In the genomic region with DNA sequence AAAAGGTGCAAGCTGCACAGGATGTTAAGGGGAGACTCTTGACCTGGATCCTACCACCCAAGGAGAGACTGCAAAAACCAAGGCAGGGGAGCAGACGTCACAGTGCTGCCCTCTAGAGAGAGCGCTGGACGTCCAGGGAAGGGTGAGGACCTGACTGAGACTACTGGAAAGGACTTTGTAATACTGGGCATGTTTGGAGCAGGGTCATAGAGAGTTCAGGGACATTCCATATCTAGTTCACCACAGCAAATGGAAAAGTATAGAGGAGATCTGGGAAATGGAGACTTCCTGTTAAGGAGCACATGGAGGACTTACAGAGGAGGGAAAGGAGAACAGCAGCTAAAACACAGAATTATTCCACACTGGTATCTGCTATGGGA, we compare ENCODE assay signal across 11 mouse cellular contexts. TPM values are rescaled to one million over a fixed set of nuclear protein-coding genes. Genes with fewer than 3 reads are reported as not detected.
A peak's percentile ranks its signal among the peaks of the same experiment; 100 is the strongest.
DNase-seq lines count a peak whose midpoint lies in the region; ATAC-seq and TF ChIP-seq lines count a peak whose summit lies in the region.
"Had no signal": no experiment of that assay in that cellular context is flagged by ENCODE, and none has a peak within 500 bp of the region (broad histone marks: within the 10 kb centered on the region; RNA-seq: fewer than 3 reads in every experiment).

No protein-coding gene starts in this region.

- no peak for DNase-seq in heart, postnatal 4 days
- DNase-seq in lung, postnatal 0 days (ENCODE audit: low spot score): no peak
- no peak for DNase-seq in lung, postnatal 14 days
- DNase-seq in right cerebral cortex, postnatal 4 days: no peak
- DNase-seq in gastrocnemius, postnatal 4 days (ENCODE audit: low spot score in 2 of 2): no peak
- DNase-seq in gastrocnemius, adult 8-10 months (ENCODE audit: low spot score in 2 of 2): no peak
- DNase-seq: right cerebral cortex, postnatal 14 days had no signal

- no peak for ATAC-seq in heart, embryonic 14.5 days (ENCODE audit: insufficient number of reproducible peaks, insufficient read depth, low FRiP score, low read depth)
- 0 out of 2 replicates have a peak, but pooled peaks have one; percentile 25 for ATAC-seq in lung, postnatal 0 days
- ATAC-seq in intestine, postnatal 0 days: no peak

- H3K27me3 ChIP-seq in heart, embryonic 14.5 days (ENCODE audit: control insufficient read depth, insufficient read depth, low read length): no peaks in the 10 kb centered on the region
- H3K27me3 ChIP-seq in lung, postnatal 0 days (replicated peaks; ENCODE audit: insufficient read depth, low read length): no peaks in the 10 kb centered on the region
- no peaks in the 10 kb centered on the region for H3K27me3 ChIP-seq in intestine, postnatal 0 days (replicated peaks; ENCODE audit: control insufficient read depth, insufficient read depth, low read length)
- H3K27me3 ChIP-seq: hindbrain, embryonic 15.5 days had no signal

- peaks cover 53% of the 10 kb centered on the region for H3K36me3 ChIP-seq in heart, embryonic 14.5 days (ENCODE audit: control insufficient read depth, insufficient read depth, low read length)
- no peaks in the 10 kb centered on the region for H3K36me3 ChIP-seq in lung, postnatal 0 days (ENCODE audit: insufficient read depth, low read length)
- H3K36me3 ChIP-seq in intestine, postnatal 0 days (ENCODE audit: control insufficient read depth, insufficient read depth): 0 out of 2 replicates have a peak, but pooled peaks cover 4% of the 10 kb centered on the region
- H3K36me3 ChIP-seq: hindbrain, embryonic 15.5 days had no signal

- H3K4me3 ChIP-seq in heart, embryonic 14.5 days (ENCODE audit: control insufficient read depth in 1 of 2, insufficient read depth in 1 of 2, low read depth in 1 of 2, low read length in 2 of 2): no peak overlapping the region
- H3K4me3 ChIP-seq in lung, postnatal 0 days (ENCODE audit: low read depth, low read length): no peak overlapping the region
- H3K4me3 ChIP-seq in intestine, postnatal 0 days (ENCODE audit: low read depth, low read length): no peak overlapping the region
- H3K4me3 ChIP-seq: hindbrain, embryonic 15.5 days had no signal

- 23% methylated on average over 3 of the region's 3 CpGs for WGBS in heart, embryonic 14.5 days
- 33% methylated on average over 3 of the region's 3 CpGs for WGBS in lung, postnatal 0 days
- 42% methylated on average over 3 of the region's 3 CpGs for WGBS in intestine, postnatal 0 days

- no peaks in the 10 kb centered on the region for H3K9me3 ChIP-seq in heart, embryonic 14.5 days (ENCODE audit: control insufficient read depth, low read length)
- H3K9me3 ChIP-seq in lung, postnatal 0 days (ENCODE audit: low read length): no peaks in the 10 kb centered on the region
- no peaks in the 10 kb centered on the region for H3K9me3 ChIP-seq in intestine, postnatal 0 days (ENCODE audit: control insufficient read depth)
- H3K9me3 ChIP-seq: hindbrain, embryonic 15.5 days had no signal

- peak overlapping the region; percentile 60 to 78 for H3K27ac ChIP-seq in heart, embryonic 14.5 days (replicated peaks in 1 of 2; ENCODE audit: control insufficient read depth in 1 of 2, insufficient read depth in 1 of 2, low read depth in 2 of 2, low read length in 2 of 2)
- H3K27ac ChIP-seq in lung, postnatal 0 days (ENCODE audit: low read length): no peak overlapping the region
- no peak overlapping the region for H3K27ac ChIP-seq in intestine, postnatal 0 days (ENCODE audit: low read depth, low read length)
- H3K27ac ChIP-seq: hindbrain, embryonic 15.5 days had no signal

- TF ChIP-seq CTCF in lung, postnatal 0 days (IDR thresholded peaks at IDR 0.05): peak; percentile 31
- peak; percentile 29; the same call in 1 of the 2 replicates for TF ChIP-seq CTCF in intestine, postnatal 0 days (IDR thresholded peaks at IDR 0.05; ENCODE audit: low read depth)

- TF ChIP-seq EP300 in lung, postnatal 0 days (IDR thresholded peaks at IDR 0.05): no peak

- no peak overlapping the region for H3K9ac ChIP-seq in heart, embryonic 14.5 days (ENCODE audit: low read length)
- H3K9ac ChIP-seq in lung, postnatal 0 days (replicated peaks; ENCODE audit: low read depth): no peak overlapping the region
- no peak overlapping the region for H3K9ac ChIP-seq in intestine, postnatal 0 days (ENCODE audit: low read depth, low read length)
- H3K9ac ChIP-seq: hindbrain, embryonic 15.5 days had no signal

- no peak overlapping the region for H3K4me2 ChIP-seq in heart, embryonic 14.5 days (ENCODE audit: low read length)
- no peak overlapping the region for H3K4me2 ChIP-seq in lung, postnatal 0 days (replicated peaks; ENCODE audit: low read depth, low read length)
- no peak overlapping the region for H3K4me2 ChIP-seq in intestine, postnatal 0 days (replicated peaks; ENCODE audit: low read depth)
- H3K4me2 ChIP-seq: hindbrain, embryonic 15.5 days had no signal

- H3K4me1 ChIP-seq in heart, embryonic 14.5 days (ENCODE audit: control insufficient read depth in 2 of 2, insufficient read depth in 2 of 2, low read length in 2 of 2): peaks cover 65 to 96% of the 10 kb centered on the region in 2 experiments
- H3K4me1 ChIP-seq in lung, postnatal 0 days (ENCODE audit: insufficient read depth, low read depth, low read length): peaks cover 8% of the 10 kb centered on the region
- H3K4me1 ChIP-seq in intestine, postnatal 0 days (replicated peaks; ENCODE audit: control insufficient read depth, insufficient read depth, low read length): no peaks in the 10 kb centered on the region
- H3K4me1 ChIP-seq: hindbrain, embryonic 15.5 days had no signal

RNA-seq across cellular contexts. Expression of a gene that starts 29.9 kb away (rescaled TPM):
- polyA plus RNA-seq in heart, embryonic 14.5 days (2014; fragmentation: Nextera tagmentation; extraction: Ambion mirVana): 81.2 and 86.3 TPM in 2 replicates
- total RNA-seq in heart, postnatal 4 days (2021): 100 to 1,000 TPM; 107 to 115 TPM
- polyA plus RNA-seq in lung, postnatal 0 days (2015; fragmentation: Nextera tagmentation; extraction: Ambion mirVana): 49.6 and 54.4 TPM in 2 replicates
- 11.7 and 14.2 TPM in 2 replicates for polyA plus RNA-seq in intestine, postnatal 0 days (2015; fragmentation: Nextera tagmentation; extraction: Ambion mirVana)
- total RNA-seq in gastrocnemius, postnatal 4 days (2021): 100 to 1,000 TPM; 108 to 126 TPM
- 100 to 1,000 TPM in 3 of 4 experiments, 10 to 100 TPM in 1; 81.2 to 107 (median 103) TPM for total RNA-seq in gastrocnemius, adult 8-10 months (2022)

RNA-seq across cellular contexts. Expression of a gene that starts 45.3 kb away (rescaled TPM):
- polyA plus RNA-seq in heart, embryonic 14.5 days (2014; fragmentation: Nextera tagmentation; extraction: Ambion mirVana): 121 TPM in 2 replicates
- 10 to 100 TPM; 65.0 to 65.2 TPM for total RNA-seq in heart, postnatal 4 days (2021)
- 136 and 149 TPM in 2 replicates for polyA plus RNA-seq in lung, postnatal 0 days (2015; fragmentation: Nextera tagmentation; extraction: Ambion mirVana)
- polyA plus RNA-seq in intestine, postnatal 0 days (2015; fragmentation: Nextera tagmentation; extraction: Ambion mirVana): 53.3 and 56.3 TPM in 2 replicates
- total RNA-seq in gastrocnemius, postnatal 4 days (2021): 10 to 100 TPM; 57.2 to 61.3 TPM
- total RNA-seq in gastrocnemius, adult 8-10 months (2022): 1 to 10 TPM; 5.1 to 6.1 (median 6.0) TPM
- total RNA-seq: monocyte, adult 5-6 weeks had no signal

Comparison
In these comparisons a context has a peak if more than half of its experiments do, and no peak if none do; other contexts are left out.
1. RNA of a gene that starts 45.3 kb away (total RNA-seq): 65.0 to 65.2 TPM in heart, postnatal 4 days and 57.2 to 61.3 TPM in gastrocnemius, postnatal 4 days; 5.1 to 6.1 TPM in gastrocnemius, adult 8-10 months; every median in the first group is over 4 times any median in the second.
2. H3K27ac ChIP-seq: peak in heart, embryonic 14.5 days (2 of 2); none in lung, postnatal 0 days (single experiment) and intestine, postnatal 0 days (single experiment).